Mouse (Mus musculus): ENCODE results near the gene Cd3eap.

- TF ChIP-seq POLR2A (IDR thresholded peaks at IDR 0.05; ENCODE audit: borderline replicate concordance, extremely low read depth, low read depth, low read length) (no peak), CTCF (IDR thresholded peaks at IDR 0.05; ENCODE audit: insufficient read depth, low read length) (no peak)
These were observed 29.6 kb upstream of the Cd3eap start for GRCm38 (mm10) chr7:19388699-19389413.
